Mouse (Mus musculus): ENCODE data around the gene Olfr1418.
"Not testable (repeated sequence)": the region's sequence is repeated elsewhere in the genome, so short reads cannot be mapped to it uniquely, and the experiment has no call there.

Olfr1418 gene

DNA sequence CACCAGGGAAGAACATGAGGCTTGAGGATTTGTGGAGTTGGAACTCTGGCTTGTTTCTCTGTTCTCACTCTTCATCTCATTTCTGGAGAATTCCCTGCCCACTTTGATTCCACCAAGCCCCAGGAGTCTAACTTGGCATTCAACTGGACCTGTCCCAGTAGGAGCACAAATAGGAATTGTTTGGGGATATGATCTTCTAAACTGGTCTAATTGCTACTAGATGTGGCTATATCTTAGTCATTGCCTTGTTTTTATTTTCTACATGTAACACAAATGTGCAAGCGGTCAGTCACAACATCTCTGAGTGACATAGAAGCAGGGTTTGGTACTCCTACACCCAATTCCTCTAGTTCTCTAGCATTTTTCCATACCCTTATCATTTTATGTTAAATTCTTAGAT lies at the start of gene Olfr1418:
TSS of gene Olfr1418 (minus strand) at position 101 of the 400 bp plus-strand sequence.
- DNase-seq (ENCODE audit: inconsistent age in 2 of 2, low spot score in 1 of 2) = no peak

DNA sequence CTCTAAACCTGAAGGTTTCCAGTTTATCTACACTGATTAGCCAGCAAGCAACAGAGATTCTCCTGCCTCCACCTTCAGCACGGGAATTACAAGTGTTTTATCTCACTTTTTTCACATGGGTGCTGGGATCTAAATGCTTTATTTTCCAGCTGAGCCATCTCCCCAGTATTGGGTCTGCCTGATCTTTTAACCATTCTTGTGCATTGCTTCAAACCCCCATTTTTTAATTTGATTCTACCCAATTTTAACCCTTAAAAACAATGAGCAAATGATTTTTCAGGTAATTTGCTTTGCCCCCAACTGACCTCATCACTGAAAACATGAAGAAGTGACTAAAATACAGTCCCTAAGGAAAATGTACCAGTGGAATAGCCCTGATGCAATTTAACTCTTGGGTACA lies 25.4 kb upstream of the Olfr1418 start, which contains the start of gene Olfr1420:
TSS of gene Olfr1420 (plus strand) at position 301 of the 400 bp plus-strand sequence.
- DNase-seq (ENCODE audit: inconsistent age in 2 of 2, low spot score in 1 of 2) = no peak

DNA sequence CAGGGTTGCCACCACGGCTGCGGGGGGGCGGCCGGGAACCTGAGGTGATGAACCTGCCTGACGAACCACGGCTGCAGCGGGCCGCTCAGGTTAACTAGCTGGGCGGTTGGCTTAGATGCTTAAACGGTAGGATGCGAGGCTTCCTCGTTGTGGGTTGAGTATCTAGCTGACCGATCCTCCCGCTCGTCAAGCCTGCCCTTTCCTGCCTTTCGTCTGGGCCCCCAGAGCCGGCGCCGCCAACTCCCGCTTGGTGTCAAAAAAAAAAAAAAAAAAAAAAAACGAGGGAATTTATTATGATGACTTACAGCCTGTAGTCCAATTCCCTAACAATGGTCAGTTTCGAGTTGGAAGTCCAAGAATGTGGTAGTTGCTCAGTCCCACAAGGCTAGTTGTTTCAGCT lies 17.5 kb upstream of the Olfr1418 start:
- DNase-seq (ENCODE audit: inconsistent age in 2 of 2, low spot score in 1 of 2) = not testable (repeated sequence)

DNA sequence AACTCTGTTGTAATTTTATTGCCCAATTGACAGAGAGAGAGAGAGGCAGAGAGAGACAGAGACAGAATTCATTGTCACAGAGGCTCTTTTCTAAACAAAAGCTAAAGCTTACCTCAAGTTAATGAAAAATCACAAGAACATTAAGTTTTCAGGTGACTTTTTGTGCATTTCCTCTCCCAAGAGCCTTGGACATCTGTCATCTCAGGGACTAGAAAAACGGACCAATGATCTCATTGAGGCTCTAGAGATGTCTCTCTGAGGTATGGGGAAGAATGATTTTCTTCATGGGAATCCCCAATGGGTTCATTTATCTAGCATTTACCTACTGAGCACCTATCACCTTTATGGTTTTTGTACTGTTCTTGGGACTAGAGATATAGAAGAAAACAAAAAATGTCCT lies 14.1 kb upstream of the Olfr1418 start, which contains the start of gene Olfr1419:
TSS of gene Olfr1419 (minus strand) at position 101 of the 400 bp plus-strand sequence.
- no peak for DNase-seq (ENCODE audit: inconsistent age in 2 of 2, low spot score in 1 of 2)

DNA sequence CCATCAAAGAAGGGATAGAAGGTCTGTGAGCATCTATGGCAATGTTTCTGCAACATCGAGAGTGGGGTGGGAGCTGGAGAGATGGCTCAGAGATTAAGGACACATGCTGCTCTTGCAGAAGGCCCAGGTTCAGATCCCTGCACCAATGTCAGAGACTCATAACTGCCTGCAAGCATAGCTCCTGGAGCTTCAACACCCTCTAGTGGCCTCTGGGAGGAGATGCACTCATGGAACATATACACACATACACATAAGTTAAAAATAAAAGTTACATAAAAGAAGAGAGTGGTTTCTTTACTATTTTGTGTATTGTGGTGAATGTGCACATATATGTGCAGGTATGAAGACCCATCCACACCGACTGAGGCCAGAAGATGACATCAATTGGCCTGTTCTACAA lies 7.0 kb upstream of the Olfr1418 start:
- no peak for DNase-seq (ENCODE audit: inconsistent age in 2 of 2, low spot score in 1 of 2)

DNA sequence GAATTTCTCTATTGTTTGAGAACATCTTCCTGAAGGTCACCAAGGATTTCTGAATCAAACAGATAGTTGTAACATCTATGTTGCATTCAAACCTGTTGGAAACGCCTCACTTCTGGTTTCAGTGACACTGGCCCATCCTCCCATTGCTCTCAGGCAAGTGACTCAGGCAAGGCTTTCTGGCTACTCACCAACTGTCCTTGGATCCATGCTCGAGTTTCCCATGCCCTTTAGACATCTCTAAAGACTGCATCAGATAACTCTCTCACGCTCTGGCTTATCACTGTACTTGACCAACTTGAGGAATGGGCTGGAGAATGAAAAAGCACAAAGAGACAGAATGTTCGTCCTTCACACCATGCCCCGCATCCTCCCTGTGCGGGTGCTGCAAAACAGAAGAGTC lies 4.4 kb downstream of the Olfr1418 start:
- DNase-seq (ENCODE audit: inconsistent age in 2 of 2, low spot score in 1 of 2) = peak; percentile 71 to 88

DNA sequence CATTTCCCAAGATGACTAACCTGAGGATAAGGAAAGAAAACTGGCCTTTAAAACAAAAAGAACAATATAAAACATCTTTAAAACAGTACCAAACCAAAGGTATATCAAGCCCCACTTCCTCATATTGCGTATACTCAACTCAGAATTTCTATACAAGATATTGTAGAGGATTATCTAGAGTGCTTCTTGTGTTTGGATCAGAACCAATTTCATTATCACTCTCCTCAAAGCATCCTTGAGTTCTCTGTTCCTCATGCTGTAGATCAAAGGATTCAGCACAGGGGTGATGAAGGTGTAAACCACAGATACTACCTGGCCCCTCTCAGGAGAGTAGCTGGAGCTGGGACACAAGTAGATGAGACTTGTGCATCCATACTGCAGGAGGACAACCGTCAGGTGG lies 6.0 kb downstream of the Olfr1418 start:
- DNase-seq (ENCODE audit: inconsistent age in 2 of 2, low spot score in 1 of 2) = no peak

DNA sequence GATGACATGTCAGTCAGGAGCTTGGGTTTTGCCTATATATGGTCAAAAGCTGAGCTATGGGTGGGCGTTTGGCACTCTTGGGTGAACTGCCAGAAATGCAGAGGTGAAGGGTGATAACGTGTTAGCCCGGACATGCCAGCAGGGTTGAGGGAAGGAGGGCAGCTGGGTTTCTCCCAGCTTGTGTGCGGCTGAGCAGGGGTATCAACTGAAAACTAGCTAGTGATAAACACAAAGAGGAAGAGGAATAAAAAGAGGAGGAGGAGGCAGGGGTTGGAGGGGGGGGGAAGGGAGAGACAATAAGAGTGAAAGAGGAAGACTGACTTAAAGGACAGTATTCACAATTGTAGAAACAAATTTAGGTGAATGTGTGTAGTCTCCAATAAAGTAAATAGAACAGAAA lies 8.2 kb downstream of the Olfr1418 start:
- DNase-seq (ENCODE audit: inconsistent age in 2 of 2, low spot score in 1 of 2) = no peak

DNA sequence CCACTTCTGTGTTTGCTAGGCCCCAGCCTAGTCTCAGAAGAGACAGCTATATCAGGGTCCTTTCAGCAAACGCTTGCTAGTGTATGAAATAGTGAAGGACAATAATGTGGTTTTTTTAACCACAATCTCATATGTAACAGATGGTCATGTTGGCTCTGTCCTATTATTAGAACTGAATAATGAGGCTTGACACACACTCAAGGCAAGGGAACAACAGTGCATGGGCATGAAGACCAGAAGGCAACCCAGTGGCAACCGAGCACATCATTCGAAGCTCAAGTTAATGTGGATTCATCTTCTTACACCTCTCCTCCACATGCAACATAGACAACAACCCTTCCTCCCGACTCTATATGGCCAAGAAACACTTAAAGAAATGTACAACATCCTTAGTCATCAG lies 14.5 kb downstream of the Olfr1418 start:
- DNase-seq (ENCODE audit: inconsistent age in 2 of 2, low spot score in 1 of 2) = no peak

DNA sequence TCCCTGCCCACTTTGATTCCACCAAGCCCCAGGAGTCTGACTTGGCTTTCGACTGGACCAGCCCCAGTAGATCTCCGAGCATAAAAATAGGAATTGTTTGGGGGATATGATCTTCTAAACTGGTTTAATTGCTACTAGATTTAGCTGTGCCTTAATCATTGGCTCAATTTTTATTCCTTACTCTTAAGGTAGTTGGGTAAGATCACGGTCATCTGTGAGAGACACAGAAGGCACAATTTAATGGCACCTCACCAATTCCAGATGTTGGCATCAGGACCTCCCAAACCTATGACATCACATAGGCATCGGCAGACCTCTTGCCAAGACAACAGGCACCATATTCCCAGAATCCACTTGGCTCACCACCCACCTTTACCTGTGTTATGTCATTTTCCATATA lies 21.7 kb downstream of the Olfr1418 start, which contains the start of gene Olfr1417:
TSS of gene Olfr1417 (minus strand) at position 101 of the 400 bp plus-strand sequence.
- no peak for DNase-seq (ENCODE audit: inconsistent age in 2 of 2, low spot score in 1 of 2)

DNA sequence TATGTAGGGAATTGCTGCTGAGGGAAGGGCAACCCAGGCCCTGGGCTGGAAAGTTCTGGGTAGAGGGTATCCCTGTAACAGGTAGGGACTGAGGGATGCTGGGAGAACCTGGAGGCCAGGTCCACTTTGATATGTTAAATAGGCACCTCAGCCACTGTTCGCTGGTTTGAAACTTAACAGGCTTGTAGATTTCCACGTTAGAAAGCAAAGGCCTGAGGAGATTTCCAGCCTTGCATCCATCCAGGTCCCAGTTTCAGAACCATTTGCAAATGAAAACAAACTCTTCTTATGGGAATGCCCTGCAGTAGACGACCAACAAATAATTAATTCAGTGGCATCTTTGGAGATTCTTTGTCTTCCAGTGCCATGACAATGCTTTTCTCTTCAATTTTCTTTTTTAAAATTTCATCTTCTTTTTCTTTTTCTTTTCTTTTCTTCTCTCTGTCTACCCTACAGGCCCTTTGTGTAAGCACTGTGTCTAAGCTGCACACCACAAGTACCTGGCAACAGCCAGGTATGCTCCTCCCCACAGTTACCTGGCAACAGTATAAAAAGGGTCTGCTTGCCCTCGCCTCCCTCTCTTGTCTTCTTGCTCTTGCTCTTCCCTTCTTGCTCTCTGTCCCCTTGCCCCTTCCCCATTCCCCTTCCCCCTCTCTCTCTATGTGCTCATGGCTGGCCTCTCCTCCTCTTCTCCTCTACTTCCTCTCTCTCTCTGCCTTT lies 37.4 kb downstream of the Olfr1418 start:
- DNase-seq (ENCODE audit: inconsistent age in 2 of 2, low spot score in 1 of 2) = no peak

DNA sequence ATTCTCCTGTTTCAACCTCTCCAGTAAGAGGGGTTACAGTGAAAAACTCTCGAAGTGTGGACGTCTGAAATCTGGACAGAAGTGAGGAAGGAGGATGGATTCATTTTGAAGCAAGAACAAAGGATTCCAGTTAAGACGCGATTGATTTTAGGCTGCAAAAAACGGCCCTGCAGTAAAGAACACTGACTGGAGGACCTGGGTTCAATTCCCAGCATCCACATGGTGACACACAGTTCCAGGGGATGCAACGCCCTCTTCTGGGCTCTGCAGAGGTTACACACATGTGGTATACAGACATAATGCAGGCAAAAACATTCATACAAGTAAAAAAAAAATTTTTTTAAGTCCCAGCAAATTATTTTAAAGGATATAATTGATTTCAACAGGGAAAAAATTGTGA lies 40.7 kb downstream of the Olfr1418 start:
- no peak for DNase-seq (ENCODE audit: inconsistent age in 2 of 2, low spot score in 1 of 2)

DNA sequence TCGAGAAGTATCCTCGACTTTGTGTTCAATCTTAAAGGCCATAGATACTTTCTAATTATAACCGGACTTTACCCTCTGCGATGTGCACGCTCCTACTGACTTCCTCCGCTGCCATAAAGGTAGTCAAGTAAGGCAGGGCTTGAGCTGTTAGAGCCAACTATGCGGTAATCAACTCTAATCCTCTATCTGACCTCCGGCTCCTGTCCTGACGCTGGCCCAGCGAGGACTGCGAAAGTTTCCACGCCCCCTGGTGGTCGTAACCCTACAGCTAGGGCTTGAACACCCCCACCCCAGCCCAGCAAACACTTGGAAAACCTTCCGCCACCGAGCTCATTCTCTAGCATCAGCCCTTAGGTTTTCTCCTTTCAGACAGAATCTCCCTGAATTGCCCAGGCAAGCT lies 41.1 kb downstream of the Olfr1418 start:
- peak; percentile 83 to 93 for DNase-seq (ENCODE audit: inconsistent age in 2 of 2, low spot score in 1 of 2)

DNA sequence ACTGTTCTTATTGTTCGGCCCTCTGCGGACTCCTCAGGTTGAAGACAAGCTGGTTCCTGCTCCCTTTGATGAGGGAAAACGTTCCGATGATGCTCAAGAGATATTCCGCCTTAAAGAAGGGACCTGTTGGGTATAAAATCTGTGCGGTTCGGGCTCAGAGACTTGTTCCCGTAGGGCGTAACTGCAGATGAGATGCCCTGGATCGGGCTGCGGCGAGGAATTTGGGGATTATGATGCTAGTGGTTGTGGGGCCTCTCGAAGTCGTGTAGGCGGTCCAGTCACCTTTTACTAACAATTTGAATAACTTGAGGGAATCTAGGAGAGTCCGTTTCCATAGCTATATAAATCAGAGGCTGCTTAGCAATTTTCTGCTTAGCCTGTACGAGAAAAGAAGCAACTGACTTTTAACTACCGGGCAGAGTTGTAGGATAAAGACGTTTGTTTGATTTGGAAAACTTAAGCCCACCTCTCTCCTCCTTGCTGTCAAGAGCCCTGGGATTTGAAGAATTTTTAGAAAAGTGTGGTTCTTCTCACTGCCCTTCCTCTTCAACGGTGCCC lies 41.6 kb downstream of the Olfr1418 start, which contains the start of gene Stx3:
TSS of gene Stx3 (minus strand) at position 261 of the 558 bp plus-strand sequence.
- DNase-seq (ENCODE audit: inconsistent age in 2 of 2, low spot score in 1 of 2) = peak in 1 of 2 experiments; percentile 54

DNA sequence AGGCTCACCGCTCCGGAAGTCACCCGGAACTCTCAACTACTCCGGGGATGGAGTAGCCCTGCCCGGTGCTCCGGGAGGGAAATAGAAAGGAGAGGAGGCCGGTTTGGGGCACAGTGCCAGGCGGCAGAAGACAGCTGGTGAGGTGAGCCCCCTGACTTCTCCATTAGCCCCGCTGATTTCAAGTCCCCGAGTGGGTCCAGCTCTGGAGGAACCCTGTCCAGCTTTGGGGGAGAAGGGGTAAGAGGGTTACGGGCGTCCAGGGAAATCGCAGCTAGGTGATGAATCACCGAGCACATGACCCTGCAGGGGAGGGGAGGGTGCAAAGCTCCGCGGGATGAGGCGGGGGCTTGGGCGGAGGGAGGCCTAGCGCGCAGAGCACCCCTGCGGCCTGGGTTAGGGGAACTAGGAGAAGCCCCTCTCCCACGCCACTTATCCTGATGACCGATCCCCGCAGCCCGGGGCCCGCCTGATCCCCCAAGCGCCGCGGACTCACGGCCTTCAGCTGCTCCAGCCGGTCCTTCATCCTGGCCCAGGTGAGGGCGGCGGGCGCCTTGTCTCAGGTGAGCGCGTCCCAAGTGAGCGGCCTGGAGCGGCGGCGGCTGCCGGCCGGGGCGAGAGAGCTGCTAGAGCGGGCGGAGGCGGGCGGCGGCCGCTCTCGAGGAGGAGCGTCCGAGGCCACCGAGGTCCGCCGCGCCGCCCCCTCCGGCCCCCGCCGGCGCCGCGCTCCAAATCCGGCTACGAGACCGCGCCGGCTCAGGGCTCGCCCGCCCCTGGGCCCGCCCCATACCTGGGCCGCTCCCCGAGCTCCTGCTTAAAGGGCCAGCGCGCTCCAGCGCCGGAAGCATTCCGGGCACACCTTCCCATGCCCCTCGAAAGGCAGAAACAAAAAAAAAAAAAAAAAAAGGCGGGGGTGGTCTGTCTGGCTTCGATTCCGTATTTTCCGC lies 42.4 kb downstream of the Olfr1418 start:
- peak; percentile 81 to 92 for DNase-seq (ENCODE audit: inconsistent age in 2 of 2, low spot score in 1 of 2)

DNA sequence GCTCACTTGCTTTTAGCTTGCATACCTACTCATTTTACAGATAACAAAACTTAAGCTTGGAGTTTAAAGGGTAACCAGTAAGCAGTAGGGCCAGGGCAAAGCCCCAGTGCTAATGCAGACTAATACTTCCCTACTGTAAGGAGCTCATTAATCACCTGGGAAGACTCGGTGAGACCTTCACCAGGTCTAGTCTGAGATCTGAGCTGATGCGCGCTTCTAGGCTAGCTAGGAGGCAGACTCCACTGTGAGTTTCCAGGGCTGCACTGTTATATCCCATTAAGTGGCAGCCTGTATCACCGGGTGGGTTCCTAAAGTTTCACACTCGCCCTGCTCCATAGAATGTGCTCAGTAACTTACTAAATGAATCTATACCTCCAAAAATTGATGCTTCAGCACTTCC lies 43.3 kb downstream of the Olfr1418 start:
- DNase-seq (ENCODE audit: inconsistent age in 2 of 2, low spot score in 1 of 2) = peak in 1 of 2 experiments; percentile 40

DNA sequence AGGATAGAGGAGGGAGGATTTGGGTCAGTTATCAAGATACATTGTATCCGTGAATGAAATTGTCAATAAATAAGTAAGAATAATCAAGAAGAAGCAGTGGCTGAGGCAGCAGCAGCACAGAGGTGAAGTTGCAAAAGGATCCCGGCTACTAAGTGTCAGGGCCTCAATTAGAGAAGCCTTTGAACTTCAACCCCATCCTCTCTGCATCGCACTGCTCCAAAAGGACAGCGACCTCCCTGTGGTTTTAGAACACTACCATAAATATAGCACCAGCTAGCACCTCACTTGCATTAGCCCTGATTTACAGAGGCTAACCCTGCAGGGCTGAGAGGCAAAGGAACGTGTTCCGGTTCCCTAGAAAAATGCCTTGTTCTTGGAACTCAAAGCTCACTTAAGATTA lies 44.2 kb downstream of the Olfr1418 start:
- DNase-seq (ENCODE audit: inconsistent age in 2 of 2, low spot score in 1 of 2) = no peak

DNA sequence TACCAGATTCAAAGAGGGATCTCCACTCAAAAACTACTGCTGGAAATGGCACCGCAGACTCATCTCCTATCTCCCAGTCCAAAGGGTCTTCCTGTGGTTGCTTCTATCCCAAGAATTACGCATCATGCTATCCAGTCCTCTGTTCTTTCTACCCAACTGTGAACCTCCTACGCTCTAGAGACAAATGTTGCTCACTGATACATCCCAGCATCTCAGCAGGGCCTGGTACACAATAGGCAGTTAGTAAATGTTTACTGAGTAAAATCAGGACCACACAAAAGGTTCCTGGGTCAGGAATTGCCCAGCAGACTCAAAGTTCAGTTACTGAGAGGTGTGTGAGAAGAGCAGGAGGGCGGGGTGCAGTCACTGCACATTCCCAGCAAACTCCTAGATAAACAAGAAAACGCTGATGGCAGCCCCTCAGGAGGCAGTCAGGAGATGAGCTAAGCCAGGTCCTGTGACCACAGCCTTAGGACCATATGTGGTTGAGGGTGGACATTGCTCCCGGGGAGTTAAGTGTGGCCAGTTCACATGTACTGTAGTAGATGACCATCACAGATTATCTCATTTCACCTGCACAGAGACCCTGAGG lies 46.0 kb downstream of the Olfr1418 start:
- no peak for DNase-seq (ENCODE audit: inconsistent age in 2 of 2, low spot score in 1 of 2)

DNA sequence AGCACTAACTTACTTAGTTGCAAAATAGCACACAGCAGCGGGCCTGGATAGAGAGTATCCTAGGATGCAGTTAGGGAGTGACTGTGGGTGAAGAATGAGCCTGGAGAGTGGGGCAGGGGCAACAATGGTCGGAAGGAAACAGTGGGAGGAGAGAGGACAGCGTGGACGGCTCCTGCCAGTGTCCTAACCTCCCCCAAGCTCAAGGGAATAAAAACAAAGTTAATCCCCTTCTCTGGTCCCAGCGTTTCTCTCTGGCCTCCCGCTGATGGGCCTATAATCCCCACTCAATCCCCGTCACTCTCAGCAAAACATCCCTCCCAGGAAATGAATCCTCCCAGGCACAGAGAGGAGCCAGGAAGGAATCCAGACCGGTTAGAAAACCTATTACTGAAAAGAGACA lies 47.2 kb downstream of the Olfr1418 start:
- no peak for DNase-seq (ENCODE audit: inconsistent age in 2 of 2, low spot score in 1 of 2)

DNA sequence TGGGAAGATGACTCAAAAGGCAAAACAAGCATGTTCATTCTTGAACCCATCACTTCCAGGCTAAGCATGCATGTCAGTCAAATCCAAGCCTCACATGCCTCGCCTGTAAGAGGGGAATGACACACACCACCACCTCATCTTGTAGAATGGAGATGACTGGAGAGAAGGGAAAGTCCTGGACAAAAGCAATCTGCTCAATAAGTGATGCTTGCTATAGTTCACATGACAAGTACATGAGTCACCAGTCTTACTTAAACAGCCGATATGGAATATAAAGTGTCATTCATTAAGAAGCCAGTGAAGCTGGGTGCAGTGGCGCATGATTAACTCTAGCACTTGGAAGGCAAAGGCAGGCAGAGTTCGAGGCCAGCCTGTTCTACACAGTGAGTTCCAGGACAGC lies 47.7 kb downstream of the Olfr1418 start:
- no peak for DNase-seq (ENCODE audit: inconsistent age in 2 of 2, low spot score in 1 of 2)
